Mouse (Mus musculus): ENCODE data around the gene Dcaf5.

DNA sequence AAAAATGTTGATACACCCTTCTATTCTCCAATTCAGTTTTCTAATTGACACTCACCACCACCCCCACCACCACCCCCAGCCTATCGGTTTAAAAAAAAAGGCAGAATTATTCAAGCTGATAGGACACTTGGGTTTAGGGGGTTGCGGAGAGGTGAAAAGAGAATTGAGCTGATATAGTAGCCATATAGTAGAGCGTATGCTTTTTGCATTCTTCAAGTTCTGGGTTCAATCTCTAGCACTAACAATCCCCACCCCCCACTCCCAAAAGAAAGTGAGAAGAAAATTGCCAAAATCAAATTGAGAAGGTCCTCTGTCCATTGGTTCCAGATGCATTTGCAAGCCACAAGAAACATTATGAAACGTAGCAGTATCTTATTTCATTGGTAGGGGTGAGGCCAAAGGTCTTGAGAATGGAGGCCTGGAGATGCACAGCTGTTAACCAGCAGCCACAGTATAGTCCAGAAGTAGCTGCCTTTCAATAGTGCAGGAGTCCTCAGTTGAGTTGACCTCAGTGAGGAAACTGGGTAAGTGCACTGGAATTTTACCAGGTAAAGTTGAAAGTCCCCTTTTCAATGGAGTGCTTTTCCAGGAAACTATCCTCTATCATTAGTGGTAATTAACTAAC is 762 bp upstream of the Dcaf5 start:
- TF ChIP-seq CTCF (IDR thresholded peaks at IDR 0.05) (no peak), POLR2A (IDR thresholded peaks at IDR 0.05; ENCODE audit: insufficient read depth, low read depth, low read length) (no peak), EP300 (IDR thresholded peaks at IDR 0.05; ENCODE audit: insufficient read depth, low read depth, low read length) (no peak)
